Mouse (Mus musculus): ENCODE results near the gene Gda. TPM values are rescaled to one million over a fixed set of nuclear protein-coding genes. Genes with fewer than 3 reads are reported as not detected.

The Gda gene
- polyA plus RNA-seq, 1 experiment from 2014 or later, result 0.55 TPM

DNA sequence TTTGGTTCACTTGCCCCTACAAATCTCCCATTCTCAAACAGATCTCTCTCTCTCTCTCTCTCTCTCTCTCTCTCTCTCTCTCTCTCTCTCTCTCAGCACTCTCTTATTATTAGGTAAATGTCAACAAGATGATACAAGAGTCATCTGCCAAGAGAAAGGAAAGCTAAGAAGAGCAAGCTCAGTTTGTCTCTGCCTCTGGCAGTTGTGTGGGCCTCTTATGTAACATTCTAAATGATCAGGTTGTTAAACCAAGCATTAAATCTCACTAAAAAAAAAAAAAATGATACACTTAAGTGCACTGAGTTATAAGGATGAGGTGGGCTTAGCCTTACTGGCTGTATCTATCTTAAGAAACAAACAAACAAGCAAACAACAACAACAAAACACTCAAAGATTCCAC, 18.1 kb upstream of the Gda start:
- Histone ChIP-seq H3K4me2 (ENCODE audit: low read depth, low read length) (no peak overlapping the region), H3K9me3 (ENCODE audit: control insufficient read depth, low read length) (no peaks in the 10 kb centered on the region), H3K27me3 (ENCODE audit: control insufficient read depth, insufficient read depth, low read depth, low read length) (no peaks in the 10 kb centered on the region), H3K27ac (ENCODE audit: low read length) (no peak overlapping the region), H3K4me3 (ENCODE audit: low read length) (no peak overlapping the region), H3K4me1 (replicated peaks; ENCODE audit: control insufficient read depth, insufficient read depth, low read length) (no peaks in the 10 kb centered on the region), H3K36me3 (ENCODE audit: control insufficient read depth, insufficient read depth, low read length) (no peaks in the 10 kb centered on the region), H3K9ac (ENCODE audit: low read length) (no peak overlapping the region)
- no peak for ATAC-seq (ENCODE audit: low read depth)

DNA sequence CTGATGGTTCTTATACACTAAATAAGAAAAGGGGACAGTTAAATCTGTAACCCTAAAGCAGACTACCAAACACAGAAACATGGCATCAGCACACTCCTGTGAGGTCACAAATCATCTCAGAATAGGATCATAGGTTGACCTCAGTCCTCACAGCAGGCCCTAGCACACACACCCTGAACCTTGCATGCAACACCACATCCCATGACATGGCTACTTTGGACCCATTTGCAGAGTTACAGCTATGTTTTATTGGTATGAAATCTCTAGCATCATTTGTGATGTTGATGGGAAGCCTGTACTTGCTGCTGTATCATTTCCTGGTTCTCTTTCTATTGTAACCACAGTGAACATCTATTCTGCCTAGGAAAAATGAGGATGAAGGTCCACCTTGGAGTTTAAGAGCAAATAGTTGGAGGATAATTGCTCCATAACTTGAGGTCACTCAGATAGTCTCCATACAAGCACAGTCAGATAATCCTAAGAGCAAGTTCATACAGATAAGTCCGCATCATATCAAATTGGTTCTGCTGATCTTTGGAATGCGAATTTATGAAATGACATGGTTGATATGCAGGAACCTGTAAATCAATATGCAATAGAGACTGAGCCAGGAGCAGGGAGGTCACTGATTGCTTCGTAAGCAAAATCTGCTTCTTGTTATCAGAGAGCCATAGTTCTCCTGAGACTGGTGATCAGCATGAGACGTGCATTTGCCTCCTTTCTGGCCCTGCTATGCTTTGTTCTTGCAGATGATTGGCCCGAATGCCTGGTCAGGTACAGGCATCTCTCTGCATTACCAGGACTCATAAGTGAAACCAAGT, 14.1 kb upstream of the Gda start:
- H3K9me3 ChIP-seq (ENCODE audit: control insufficient read depth, low read length), result no peaks in the 10 kb centered on the region
- H3K9ac ChIP-seq (ENCODE audit: low read length), result no peak overlapping the region
- H3K4me1 ChIP-seq (replicated peaks; ENCODE audit: control insufficient read depth, insufficient read depth, low read length), result no peaks in the 10 kb centered on the region
- ATAC-seq (ENCODE audit: low read depth), result no peak
- H3K4me2 ChIP-seq (ENCODE audit: low read depth, low read length), result no peak overlapping the region
- H3K36me3 ChIP-seq (ENCODE audit: control insufficient read depth, insufficient read depth, low read length), result no peaks in the 10 kb centered on the region
- no peak overlapping the region for H3K4me3 ChIP-seq (ENCODE audit: low read length)
- no peaks in the 10 kb centered on the region for H3K27me3 ChIP-seq (ENCODE audit: control insufficient read depth, insufficient read depth, low read depth, low read length)
- WGBS, result 80% methylated on average over 5 of the region's 5 CpGs
- H3K27ac ChIP-seq (ENCODE audit: low read length), result no peak overlapping the region

DNA sequence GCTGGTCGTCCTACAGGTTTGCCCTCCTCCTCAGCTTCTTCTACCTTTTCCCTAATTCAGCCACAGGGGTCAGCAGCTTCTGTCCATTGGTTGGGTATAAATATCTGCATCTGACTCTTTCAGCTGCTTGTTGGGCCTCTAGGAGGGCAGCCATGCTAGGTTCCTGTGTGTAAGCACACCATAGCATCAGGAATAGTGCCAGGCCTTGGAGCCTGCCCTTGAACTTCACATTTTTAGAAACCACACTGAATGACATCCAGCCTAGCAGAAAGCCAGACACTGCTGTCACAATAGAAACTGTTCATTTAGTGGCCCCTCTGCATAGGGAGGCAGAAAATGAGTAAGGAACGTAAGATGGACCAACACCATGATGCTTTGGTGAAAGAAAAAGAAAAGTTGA, 8.9 kb upstream of the Gda start:
- H3K4me3 ChIP-seq (ENCODE audit: low read length), result no peak overlapping the region
- H3K4me1 ChIP-seq (replicated peaks; ENCODE audit: control insufficient read depth, insufficient read depth, low read length), result no peaks in the 10 kb centered on the region
- H3K27me3 ChIP-seq (ENCODE audit: control insufficient read depth, insufficient read depth, low read depth, low read length), result no peaks in the 10 kb centered on the region
- no peaks in the 10 kb centered on the region for H3K9me3 ChIP-seq (ENCODE audit: control insufficient read depth, low read length)
- H3K4me2 ChIP-seq (ENCODE audit: low read depth, low read length), result no peak overlapping the region
- no peak overlapping the region for H3K27ac ChIP-seq (ENCODE audit: low read length)
- ATAC-seq (ENCODE audit: low read depth), result no peak
- WGBS, result 74% methylated on average over 2 of the region's 2 CpGs
- H3K9ac ChIP-seq (ENCODE audit: low read length), result no peak overlapping the region
- H3K36me3 ChIP-seq (ENCODE audit: control insufficient read depth, insufficient read depth, low read length), result no peaks in the 10 kb centered on the region

DNA sequence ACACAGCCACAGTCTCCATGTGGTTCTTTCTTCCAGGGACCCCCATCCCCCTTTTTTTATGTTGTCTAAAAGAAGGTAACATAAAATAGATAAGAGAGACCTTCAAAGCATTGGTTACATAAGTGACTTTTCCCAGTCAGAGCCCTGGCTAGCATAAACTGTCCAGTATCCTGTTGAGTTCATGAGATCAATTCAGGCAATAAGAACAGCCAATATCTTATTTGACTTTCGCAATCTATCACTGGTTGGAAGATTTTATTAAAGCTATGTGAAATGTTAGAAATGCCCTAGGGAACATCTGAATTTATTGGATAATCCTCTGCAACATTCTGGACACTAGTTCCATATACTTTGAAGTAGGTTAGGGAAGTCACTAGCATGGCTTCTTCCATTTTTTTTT, 7.8 kb upstream of the Gda start:
- Histone ChIP-seq H3K4me1 (replicated peaks; ENCODE audit: control insufficient read depth, insufficient read depth, low read length) (no peaks in the 10 kb centered on the region), H3K4me2 (ENCODE audit: low read depth, low read length) (no peak overlapping the region), H3K27me3 (ENCODE audit: control insufficient read depth, insufficient read depth, low read depth, low read length) (no peaks in the 10 kb centered on the region), H3K4me3 (ENCODE audit: low read length) (no peak overlapping the region), H3K9ac (ENCODE audit: low read length) (no peak overlapping the region), H3K27ac (ENCODE audit: low read length) (no peak overlapping the region), H3K36me3 (ENCODE audit: control insufficient read depth, insufficient read depth, low read length) (no peaks in the 10 kb centered on the region), H3K9me3 (ENCODE audit: control insufficient read depth, low read length) (no peaks in the 10 kb centered on the region)
- no peak for ATAC-seq (ENCODE audit: low read depth)
- WGBS, result 93% methylated on average over 1 of the region's 1 CpGs

DNA sequence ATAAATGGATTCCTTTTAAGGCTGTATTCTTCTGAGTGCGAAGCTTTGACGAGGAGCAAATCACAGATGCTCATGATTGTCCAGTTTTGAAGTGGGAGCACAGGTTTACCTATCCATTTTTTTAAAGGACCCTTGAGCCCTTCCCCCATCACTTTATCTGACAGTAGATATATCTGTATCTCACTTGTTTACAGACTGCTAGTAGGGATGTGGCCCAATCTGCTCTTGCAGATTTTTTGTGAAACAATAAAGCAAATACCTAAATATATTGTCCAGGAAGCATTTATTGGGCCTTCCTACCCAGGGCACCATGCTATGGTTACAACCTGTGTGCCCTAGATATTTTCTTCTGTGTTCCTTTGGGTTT, 6.8 kb upstream of the Gda start:
- no peaks in the 10 kb centered on the region for H3K36me3 ChIP-seq (ENCODE audit: control insufficient read depth, insufficient read depth, low read length)
- no peak for ATAC-seq (ENCODE audit: low read depth)
- 43% methylated on average over 2 of the region's 2 CpGs for WGBS
- H3K27ac ChIP-seq (ENCODE audit: low read length), result no peak overlapping the region
- no peak overlapping the region for H3K4me3 ChIP-seq (ENCODE audit: low read length)
- no peaks in the 10 kb centered on the region for H3K4me1 ChIP-seq (replicated peaks; ENCODE audit: control insufficient read depth, insufficient read depth, low read length)
- no peaks in the 10 kb centered on the region for H3K27me3 ChIP-seq (ENCODE audit: control insufficient read depth, insufficient read depth, low read depth, low read length)
- H3K9ac ChIP-seq (ENCODE audit: low read length), result no peak overlapping the region
- H3K9me3 ChIP-seq (ENCODE audit: control insufficient read depth, low read length), result no peaks in the 10 kb centered on the region
- H3K4me2 ChIP-seq (ENCODE audit: low read depth, low read length), result no peak overlapping the region

DNA sequence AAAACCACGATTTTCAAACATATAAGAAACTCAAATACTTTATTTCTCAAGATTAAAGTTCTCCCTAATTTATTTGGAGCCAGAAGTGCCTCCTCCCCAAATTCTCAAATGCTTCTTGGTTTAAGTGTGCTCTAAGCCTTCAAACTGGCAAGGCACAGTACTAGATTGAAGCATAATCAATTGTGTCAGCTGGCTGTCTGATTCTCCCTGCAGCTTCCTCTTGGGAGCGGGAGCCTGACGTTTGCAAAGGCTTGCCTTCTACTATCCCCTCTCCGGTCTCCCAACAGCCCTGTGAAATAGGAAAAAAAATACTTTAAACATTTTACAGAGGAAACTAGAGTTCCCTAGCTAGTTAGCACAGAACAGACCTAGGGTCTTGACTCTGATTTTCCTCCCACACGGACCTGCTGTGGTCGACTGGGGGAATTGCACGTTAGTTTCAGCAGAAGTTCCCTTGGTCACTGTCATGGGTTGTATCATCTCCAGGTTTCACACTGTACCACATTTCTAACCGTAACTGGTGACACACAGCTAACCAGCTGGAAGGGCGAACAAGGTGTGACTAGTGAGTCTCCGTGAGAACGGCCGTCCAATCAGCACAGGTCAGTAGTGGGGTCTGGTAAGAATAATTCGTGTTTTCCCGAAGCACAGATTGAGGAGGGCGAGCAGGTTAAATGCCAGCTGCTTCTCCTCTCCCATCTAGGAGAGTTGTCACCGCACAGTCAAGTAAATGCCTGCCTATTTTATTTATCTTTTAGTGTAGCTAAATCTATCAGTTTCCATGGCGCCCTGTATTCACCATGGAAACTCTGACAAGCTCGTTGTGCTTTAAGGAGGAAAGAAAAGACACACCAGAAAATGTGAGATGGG, 6.2 kb upstream of the Gda start:
- Histone ChIP-seq H3K36me3 (ENCODE audit: control insufficient read depth, insufficient read depth, low read length) (no peaks in the 10 kb centered on the region), H3K4me2 (ENCODE audit: low read depth, low read length) (no peak overlapping the region), H3K27ac (ENCODE audit: low read length) (no peak overlapping the region), H3K4me1 (replicated peaks; ENCODE audit: control insufficient read depth, insufficient read depth, low read length) (no peaks in the 10 kb centered on the region), H3K4me3 (ENCODE audit: low read length) (no peak overlapping the region), H3K9ac (ENCODE audit: low read length) (no peak overlapping the region), H3K9me3 (ENCODE audit: control insufficient read depth, low read length) (no peaks in the 10 kb centered on the region), H3K27me3 (ENCODE audit: control insufficient read depth, insufficient read depth, low read depth, low read length) (no peaks in the 10 kb centered on the region)
- no peak for ATAC-seq (ENCODE audit: low read depth)
- 44% methylated on average over 18 of the region's 18 CpGs for WGBS

DNA sequence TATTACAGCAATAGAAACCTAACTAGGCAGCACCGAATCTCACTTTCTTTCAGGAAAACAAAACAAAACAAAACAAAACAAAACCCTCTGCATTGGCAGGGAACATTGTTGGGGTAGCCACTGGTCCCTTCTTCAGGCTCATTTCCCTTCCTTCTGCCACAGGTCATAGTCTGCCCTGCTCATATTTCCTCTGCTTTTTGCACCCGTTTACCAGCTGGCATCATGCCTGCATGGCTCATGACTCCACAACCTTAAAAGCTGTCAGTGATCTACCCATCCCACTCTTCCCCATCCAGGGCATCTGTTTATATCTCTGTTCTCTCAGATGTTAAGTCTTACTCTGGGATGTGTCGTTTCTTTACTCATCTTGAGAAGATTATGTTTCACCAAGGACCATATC, 5.3 kb upstream of the Gda start:
- no peak overlapping the region for H3K27ac ChIP-seq (ENCODE audit: low read length)
- no peaks in the 10 kb centered on the region for H3K36me3 ChIP-seq (ENCODE audit: control insufficient read depth, insufficient read depth, low read length)
- H3K27me3 ChIP-seq (ENCODE audit: control insufficient read depth, insufficient read depth, low read depth, low read length), result no peaks in the 10 kb centered on the region; the same call in 1 of the 2 replicates
- no peak overlapping the region for H3K9ac ChIP-seq (ENCODE audit: low read length)
- ATAC-seq (ENCODE audit: low read depth), result no peak
- no peaks in the 10 kb centered on the region for H3K4me1 ChIP-seq (replicated peaks; ENCODE audit: control insufficient read depth, insufficient read depth, low read length)
- H3K9me3 ChIP-seq (ENCODE audit: control insufficient read depth, low read length), result no peaks in the 10 kb centered on the region
- no peak overlapping the region for H3K4me3 ChIP-seq (ENCODE audit: low read length)
- WGBS, result 44% methylated on average over 3 of the region's 3 CpGs
- H3K4me2 ChIP-seq (ENCODE audit: low read depth, low read length), result no peak overlapping the region

DNA sequence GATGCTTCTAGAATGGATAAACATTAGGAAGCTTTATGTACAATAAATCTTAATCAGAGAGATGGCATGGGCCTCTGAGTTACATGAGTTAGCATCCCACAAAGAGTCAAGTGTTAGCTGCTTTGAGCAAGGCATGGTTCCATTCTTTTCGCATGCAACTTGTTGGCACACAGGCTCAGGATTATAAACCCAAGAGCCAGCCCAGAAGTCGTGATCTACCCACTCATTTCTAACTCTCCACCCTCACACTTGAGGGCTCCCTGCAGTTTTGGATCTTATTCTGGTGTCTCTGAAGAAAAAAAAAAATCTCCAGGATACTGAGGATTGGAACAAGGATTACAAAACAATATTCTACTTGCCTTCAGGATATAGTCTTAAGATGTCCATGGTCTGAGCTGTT, 4.5 kb upstream of the Gda start:
- H3K27ac ChIP-seq (ENCODE audit: low read length), result no peak overlapping the region
- H3K9me3 ChIP-seq (ENCODE audit: control insufficient read depth, low read length), result no peaks in the 10 kb centered on the region
- no peak overlapping the region for H3K9ac ChIP-seq (ENCODE audit: low read length)
- H3K4me2 ChIP-seq (ENCODE audit: low read depth, low read length), result no peak overlapping the region
- H3K27me3 ChIP-seq (ENCODE audit: control insufficient read depth, insufficient read depth, low read depth, low read length), result peaks cover 1% of the 10 kb centered on the region
- no peak overlapping the region for H3K4me3 ChIP-seq (ENCODE audit: low read length)
- H3K36me3 ChIP-seq (ENCODE audit: control insufficient read depth, insufficient read depth, low read length), result no peaks in the 10 kb centered on the region
- no peaks in the 10 kb centered on the region; the same call in 1 of the 2 replicates for H3K4me1 ChIP-seq (replicated peaks; ENCODE audit: control insufficient read depth, insufficient read depth, low read length)
- ATAC-seq (ENCODE audit: low read depth), result no peak
- 66% methylated on average over 2 of the region's 2 CpGs for WGBS

DNA sequence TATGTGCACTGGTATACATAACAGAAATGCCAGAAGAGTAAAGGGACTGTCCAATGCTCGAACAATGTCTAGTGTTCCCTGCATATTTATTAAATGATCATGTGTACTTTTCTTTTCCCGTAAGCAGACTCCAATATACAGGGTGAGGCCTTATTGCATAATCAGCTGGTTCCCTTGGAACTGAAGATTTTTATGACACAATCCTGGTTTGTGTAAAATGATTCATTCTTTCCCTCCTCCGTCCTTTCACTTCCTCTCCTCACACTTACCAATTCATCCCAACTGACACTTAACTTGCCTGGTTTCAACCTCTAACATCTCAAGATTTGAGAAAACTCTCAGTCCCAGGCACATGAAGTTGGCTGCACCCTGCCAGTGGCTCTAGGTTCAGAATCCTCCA, 3.5 kb upstream of the Gda start:
- WGBS, result 66% methylated on average over 3 of the region's 3 CpGs
- Histone ChIP-seq H3K27me3 (ENCODE audit: control insufficient read depth, insufficient read depth, low read depth, low read length) (peaks cover 11% of the 10 kb centered on the region), H3K27ac (ENCODE audit: low read length) (no peak overlapping the region), H3K9ac (ENCODE audit: low read length) (no peak overlapping the region), H3K4me1 (replicated peaks; ENCODE audit: control insufficient read depth, insufficient read depth, low read length) (peaks cover 2% of the 10 kb centered on the region; the same call in 1 of the 2 replicates), H3K36me3 (ENCODE audit: control insufficient read depth, insufficient read depth, low read length) (no peaks in the 10 kb centered on the region), H3K4me3 (ENCODE audit: low read length) (no peak overlapping the region), H3K4me2 (ENCODE audit: low read depth, low read length) (no peak overlapping the region), H3K9me3 (ENCODE audit: control insufficient read depth, low read length) (no peaks in the 10 kb centered on the region)
- no peak for ATAC-seq (ENCODE audit: low read depth)

Data from lung, embryonic 16.5 days (tissue).